Mouse (Mus musculus): ENCODE data around the gene Actc1. TPM values are rescaled to one million over a fixed set of nuclear protein-coding genes. Genes with fewer than 3 reads are reported as not detected.

The Actc1 gene
- polyA plus RNA-seq (2017; shearing (Covaris generic)) = 0.77 TPM

DNA sequence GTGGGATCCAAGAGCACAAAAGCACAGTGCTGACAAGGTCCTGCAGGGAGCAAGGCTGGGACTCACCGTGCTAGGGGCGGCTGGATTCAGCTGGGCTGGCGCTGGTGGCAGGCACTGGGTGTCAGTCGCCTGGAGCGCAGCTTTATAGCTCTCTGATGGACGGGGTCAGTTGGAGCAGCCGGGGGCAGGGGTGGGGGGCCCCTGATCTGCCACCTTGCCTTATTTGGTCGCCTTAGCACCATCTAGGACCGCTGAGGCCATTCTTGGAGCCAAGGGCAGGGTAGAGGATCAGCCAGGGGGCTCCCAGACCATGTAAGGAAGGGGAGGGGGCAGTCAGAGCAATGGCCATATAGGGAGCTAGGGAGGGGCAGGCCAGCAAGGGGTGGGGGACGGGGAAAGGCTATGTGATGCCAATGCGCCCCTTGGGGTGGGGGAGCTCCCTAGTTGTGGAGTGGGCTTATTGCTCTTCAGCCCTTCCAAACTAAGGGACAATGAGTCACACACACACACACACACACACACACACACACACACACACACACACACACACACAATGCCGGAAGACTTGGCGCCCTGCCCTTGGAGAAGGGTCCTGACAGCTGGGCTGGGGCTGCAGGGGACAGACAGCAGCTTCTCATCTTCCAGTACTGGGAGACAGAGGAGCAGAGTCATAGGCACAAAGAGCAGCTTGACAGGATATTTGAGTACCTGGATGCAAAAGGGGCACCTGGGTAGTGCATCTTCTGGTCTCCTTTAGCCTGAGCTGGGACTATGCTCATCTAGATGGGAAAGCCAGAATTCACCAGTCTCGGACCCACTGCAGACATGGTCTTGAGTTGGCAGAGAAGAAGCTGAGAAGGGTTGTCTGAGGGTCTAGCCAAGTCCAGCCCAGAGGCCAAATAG, at the start of gene Actc1:
Actc1 (minus strand) TSS at position 853 of the 903 bp plus-strand sequence.

GRCm38 (mm10) chr2:114013295-114013771, 40.0 kb downstream of the Actc1 start, which contains the start of gene Gjd2:
TSS of gene Gjd2 (minus strand) at chr2:114013619.

Other genes with a start within 250 kb of the Actc1 start
- gene Scg5, start 224.4 kb downstream of the Actc1 start, polyA plus RNA-seq (2017; shearing (Covaris generic)) = 2.6 TPM
- gene Arhgap11a, start 204.9 kb downstream of the Actc1 start, polyA plus RNA-seq (2017; shearing (Covaris generic)) = 2.9 TPM
- not detected for gene Gjd2, start 39.9 kb downstream of the Actc1 start, polyA plus RNA-seq (2017; shearing (Covaris generic))
- 71.6 TPM for gene Aqr, start 133.5 kb upstream of the Actc1 start, polyA plus RNA-seq (2017; shearing (Covaris generic))
- gene Zfp770, start 147.9 kb upstream of the Actc1 start, polyA plus RNA-seq (2017; shearing (Covaris generic)) = 1.7 TPM